Mouse (Mus musculus) natural killer cell, adult 2 months (primary cell): Measurements from ENCODE around the gene Upb1.

Experiments used
- DNase-seq, 2 experiments: peaks; one replicate each; pipeline ENCODE4 v3.0.0; 2022; ENCODE audit warnings: low spot score in 2 of 2

Upb1 gene

GRCm38 (mm10) chr10:75428049-75429003, 27.4 kb downstream of the Upb1 start:
- no peak for DNase-seq

DNA sequence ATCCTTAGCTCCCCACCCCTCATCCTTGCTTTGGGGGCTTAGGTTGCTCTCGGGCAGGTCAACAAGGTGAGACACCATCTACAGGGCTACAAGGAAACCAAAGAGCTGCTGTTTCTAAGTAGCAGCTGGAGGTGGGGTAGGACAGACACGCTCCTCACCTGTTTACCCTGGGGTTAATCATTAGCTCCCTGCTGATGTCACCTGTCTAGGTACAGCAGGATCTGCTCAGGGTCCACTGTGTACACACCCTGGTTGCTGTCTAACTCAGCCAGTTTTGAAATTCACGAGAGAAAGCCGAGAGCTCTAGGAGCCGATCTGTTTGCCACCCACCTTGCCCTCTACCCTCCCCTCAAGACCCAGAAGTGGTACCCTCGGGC, 28.1 kb downstream of the Upb1 start:
- DNase-seq: no peak

GRCm38 (mm10) chr10:75429522-75430146, 28.7 kb downstream of the Upb1 start:
- peak in 1 of 2 experiments; percentile 66 for DNase-seq

DNA sequence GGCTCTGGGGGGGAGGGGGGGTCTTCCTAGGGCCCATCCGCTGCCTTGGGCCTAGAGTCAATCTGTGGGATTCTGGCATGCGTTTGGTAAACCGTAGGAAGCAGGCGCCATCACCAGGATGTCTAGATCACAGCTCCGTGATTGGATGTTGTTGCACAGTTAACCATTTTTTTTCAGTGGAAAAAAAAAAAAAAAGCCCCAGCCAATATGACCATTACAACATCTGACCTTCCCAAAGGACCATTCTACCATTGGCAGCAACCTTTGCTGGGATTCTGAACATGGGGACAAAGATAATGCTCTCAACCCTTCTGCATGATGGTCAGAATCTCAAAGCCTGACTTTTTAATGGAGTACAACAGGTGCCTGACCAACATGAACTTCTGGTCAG, 29.2 kb downstream of the Upb1 start:
- no peak for DNase-seq

DNA sequence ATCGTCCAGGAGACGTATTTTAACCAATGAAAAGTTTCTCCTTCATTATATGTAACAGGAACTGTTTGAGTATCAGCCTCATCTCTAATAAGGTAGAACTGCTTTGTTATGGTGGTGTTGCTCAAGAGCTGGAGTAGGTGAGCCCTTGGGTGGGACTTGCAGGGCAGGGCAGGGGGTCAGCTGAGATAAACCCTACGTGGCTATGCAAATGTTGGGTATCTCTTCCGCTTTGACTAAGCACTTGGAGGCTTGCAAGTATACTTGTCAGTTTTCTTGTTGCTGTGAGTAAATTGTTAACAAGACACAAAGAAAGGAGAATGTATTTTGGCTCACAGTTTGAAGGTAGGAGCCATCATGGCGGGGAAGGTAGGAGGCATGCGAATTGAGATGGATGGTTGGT, 29.7 kb downstream of the Upb1 start:
- no peak for DNase-seq

DNA sequence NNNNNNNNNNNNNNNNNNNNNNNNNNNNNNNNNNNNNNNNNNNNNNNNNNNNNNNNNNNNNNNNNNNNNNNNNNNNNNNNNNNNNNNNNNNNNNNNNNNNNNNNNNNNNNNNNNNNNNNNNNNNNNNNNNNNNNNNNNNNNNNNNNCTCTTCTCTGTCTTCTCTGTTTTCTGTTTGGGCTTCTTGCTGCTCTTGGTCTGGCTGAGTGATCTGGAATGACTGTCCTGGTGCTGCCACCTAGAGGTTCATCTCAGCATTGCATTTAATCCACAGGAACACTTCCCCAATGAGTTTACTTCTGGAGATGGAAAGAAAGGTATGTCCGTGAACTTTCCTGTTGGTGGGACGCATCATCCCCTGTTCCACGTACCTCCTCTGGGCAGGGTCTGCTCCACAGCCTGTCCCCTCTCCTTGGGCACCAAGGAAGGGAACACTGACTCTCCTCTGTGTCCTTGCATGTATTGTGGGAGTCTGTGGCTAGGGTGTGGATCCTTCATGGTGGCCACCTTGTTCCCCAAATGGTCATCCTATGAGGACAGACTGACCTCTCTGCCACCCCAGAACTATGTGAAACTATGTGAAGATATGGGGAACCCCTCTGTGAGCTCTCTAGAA, 35.8 kb downstream of the Upb1 start:
- DNase-seq: peak; percentile 80 to 84

DNA sequence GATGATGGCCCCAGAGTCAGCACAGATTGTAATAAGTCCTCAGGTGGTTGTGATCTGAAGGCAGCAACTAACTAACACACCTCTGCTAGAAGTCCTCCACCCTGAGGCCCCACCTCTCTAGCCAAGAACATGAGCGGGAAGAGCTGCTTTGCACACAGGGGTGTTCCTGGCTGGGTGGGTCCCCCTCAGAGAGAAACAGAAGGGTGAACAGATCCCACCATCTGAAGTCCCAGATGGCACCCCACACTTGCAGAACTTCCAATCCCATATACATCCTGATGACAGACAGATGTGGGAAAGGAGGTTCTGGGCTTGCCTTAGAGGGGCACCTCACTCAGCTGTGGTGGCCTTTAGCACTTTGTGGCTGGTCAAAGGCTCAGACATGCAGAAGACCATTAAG, 36.4 kb downstream of the Upb1 start:
- DNase-seq: no peak

GRCm38 (mm10) chr10:75438132-75438810, 37.4 kb downstream of the Upb1 start:
- no peak for DNase-seq

- DNase-seq: peak; percentile 28 to 54
Observed at GRCm38 (mm10) chr10:75439211-75439811, 38.4 kb downstream of the Upb1 start.

DNA sequence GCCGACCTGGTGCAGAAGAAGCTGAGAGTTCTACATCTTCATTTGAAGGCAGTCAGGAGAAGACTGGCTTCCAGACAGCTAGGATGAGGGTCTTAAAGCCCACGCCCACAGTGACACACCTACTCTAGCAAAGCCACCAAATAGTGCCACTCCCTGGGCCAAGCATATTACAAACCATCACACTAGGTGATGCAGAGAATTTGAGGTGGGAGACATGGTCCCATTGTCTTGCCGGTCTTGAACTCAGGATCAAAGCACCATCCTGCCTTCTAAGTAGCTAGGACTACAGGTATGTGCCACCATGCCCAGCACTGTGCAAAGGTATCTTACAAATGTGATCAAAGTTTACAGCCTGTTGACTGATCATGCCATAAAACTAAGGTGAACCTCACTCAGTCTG, 39.8 kb downstream of the Upb1 start:
- no peak for DNase-seq

GRCm38 (mm10) chr10:75441800-75442199, 40.9 kb downstream of the Upb1 start:
- DNase-seq: no peak

DNA sequence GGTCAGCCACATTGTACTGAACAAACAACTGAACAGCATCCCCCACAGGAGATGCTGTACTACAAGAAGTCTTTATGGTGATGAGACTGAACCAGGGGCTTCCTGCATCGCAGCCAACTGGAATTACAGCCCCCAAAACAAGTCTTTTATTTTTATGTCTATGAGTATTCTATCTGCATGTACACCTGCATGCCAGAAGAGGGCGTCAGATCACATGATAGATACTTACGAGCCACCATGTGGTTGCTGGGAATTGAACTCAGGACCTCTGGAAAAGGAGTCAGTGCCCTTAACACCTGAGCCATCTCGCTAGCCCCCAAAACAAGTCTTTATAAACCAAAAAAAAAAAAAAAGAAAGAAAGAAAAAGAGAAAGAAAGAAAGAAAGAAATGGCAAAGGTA, 42.1 kb downstream of the Upb1 start:
- no peak for DNase-seq

DNA sequence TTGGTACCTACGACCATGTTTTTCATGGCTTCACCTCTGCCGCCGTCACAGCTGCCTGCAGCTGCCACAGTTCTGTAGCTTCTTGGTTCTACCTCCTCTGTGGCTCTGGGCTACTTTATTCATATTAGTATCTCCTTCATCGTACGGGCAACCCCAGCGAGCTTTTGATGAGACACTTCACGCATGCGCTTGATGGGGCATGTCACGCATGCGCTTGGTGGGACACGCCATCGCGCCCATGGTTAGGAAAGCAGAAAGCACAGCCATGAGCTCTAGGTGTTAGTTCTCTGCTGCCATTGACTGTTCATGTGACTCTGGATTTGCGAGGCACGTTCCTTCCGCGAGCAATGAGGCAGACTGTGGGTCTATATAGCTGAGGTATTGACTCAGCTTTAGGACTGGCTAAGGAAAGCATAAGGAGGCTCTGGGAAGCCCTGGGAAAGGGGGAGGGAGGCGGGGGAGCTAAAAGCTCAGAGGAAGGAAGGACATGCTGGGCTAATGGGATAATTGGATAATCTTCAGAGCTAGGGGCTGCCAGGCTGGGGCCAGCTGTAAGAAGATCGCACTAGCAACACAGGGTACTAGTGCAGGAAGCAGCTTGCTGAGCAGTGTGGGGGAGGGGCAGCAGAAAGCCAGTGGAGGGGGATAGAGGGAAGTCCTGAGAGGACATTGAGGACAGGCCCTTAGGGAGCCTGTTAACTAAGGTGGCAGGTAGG, 43.4 kb downstream of the Upb1 start:
- DNase-seq: no peak

DNA sequence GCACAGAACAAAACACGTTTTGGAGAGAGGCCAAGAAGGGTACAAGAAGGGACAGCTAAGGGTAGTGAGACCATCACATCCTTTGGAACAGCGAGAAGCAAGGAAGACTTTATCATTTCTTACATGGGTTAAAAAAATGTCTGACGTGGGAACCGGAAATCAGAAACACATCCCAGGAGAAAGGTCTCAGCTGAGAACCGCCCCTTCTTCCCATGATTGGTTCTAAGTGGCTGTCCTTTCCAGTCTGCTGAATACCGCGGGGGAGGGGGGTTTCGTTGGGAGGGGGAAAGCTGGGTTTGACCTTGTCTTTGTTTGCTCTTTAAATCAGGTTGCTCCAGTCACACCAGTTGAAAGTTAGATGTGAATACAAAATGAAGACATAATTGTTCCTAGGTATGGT, 44.1 kb downstream of the Upb1 start:
- DNase-seq: no peak

GRCm38 (mm10) chr10:75446501-75447083, 45.7 kb downstream of the Upb1 start:
- DNase-seq: peak; percentile 75 to 81

DNA sequence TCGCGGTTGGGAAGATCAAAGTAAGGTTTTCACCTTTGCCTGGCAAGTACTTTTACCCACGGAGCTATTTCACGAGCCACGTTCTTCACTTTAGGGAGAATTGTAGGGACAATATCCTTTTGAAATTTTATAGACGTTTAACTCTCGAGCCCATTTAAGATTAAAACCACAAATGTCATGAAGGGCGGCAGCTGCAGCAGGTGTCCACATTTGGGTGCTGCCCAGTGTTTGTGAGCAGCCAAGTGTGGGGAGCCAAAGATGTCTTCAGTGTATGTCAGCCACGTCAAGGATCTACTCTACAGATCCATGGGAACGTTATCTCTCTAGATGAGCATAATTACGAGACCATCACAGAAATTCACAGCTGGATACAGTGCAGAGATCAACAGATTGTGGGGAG, 46.6 kb downstream of the Upb1 start:
- DNase-seq: no peak

GRCm38 (mm10) chr10:75448806-75449420, 48.0 kb downstream of the Upb1 start:
- no peak for DNase-seq

DNA sequence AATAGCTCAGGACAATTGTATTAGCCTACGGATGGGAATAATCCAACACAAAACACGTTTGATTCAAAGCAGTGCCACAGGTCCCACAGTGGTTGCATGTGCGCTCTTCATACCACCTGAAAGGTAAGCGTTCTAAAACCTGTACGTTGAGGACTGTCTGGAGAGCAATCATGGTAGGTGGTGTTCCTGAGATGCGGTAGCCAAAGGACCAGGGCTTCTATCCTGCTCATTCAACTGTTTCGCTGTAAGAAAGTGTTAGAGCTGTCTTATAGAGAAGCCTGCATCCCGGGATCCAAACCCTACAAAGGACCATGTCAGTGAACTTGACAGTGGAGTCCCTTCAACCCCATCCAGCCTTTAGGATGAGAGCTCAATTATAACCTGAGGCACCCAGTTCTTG, 49.4 kb downstream of the Upb1 start:
- no peak for DNase-seq

GRCm38 (mm10) chr10:75451036-75451786, 50.3 kb downstream of the Upb1 start:
- DNase-seq: no peak
